Mouse (Mus musculus) brown adipose tissue, adult 24 weeks (tissue): Measurements from ENCODE around the gene Stat1. TPM values are rescaled to one million over a fixed set of nuclear protein-coding genes. Genes with fewer than 3 reads are reported as not detected.

ENCODE experiments used
- H3K27ac ChIP-seq: fragments of 200-500 bp; replicated peaks from 2 replicates; pipeline ENCODE4 v1.5.1; 2012; ENCODE audit warnings: low read depth, mild to moderate bottlenecking, low read length
- H3K4me1 ChIP-seq: fragments of 200-500 bp; 2 replicates; pipeline ENCODE4 v1.6.1; 2012; ENCODE audit warnings: low read length, mixed read lengths; ENCODE audit not compliant: control insufficient read depth, insufficient read depth, insufficient read length
- H3K4me3 ChIP-seq: fragments of 200-500 bp; 2 replicates; pipeline ENCODE4 v1.5.1; 2012; ENCODE audit warnings: low read depth, mild to moderate bottlenecking, low read length, moderate library complexity; ENCODE audit not compliant: insufficient read depth
- polyA plus RNA-seq: library from polyadenylated mRNA; stranded (reverse); fragments of >200 nt; gene quantifications from 2 replicates; pipeline ENCODE4 v1.2.4, GENCODE M21; 2012; ENCODE audit not compliant: missing spikeins, insufficient read depth, insufficient read length

Stat1 gene
- polyA plus RNA-seq, 1 experiment = 49.0 TPM

DNA sequence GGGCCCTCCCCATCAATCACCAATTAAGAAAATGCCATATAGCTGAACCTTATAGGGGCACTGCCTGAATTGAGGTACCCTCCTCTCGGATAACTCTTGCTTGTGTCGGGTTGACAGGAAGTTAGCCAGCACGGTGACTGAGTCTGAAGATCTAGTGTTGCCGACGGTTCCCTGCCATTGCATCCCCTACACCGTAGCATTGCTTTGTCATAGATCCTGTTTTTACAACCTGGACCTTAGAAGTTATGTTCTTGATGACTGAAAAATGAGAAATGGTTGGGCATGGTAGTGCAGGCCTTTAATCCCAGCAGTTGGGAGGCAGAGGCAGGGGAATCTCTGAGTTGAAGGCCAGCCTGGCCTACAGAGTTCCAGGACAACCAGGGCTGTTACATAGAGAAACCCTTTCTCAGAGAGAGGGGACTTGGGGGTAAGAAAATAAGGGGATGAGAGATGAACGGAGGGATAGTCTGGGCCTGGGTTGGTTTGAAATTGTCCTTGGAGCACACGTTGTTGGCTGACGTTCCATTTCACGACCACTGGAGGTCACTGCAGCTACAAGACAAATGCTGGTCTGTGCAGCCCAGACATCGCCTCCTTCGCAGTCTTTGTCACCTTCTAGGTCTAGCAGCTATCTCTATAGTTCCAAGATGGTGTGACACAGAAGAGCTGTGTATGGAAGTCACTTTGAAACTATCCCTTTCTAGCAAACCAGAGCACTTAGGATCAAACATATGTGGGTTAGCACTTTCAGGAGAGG is 27.2 kb downstream of the Stat1 start:
- Histone ChIP-seq H3K4me1 (0 out of 2 replicates have a peak, but pooled peaks cover 2% of the 10 kb centered on the region), H3K4me3 (no peak overlapping the region), H3K27ac (no peak overlapping the region)

DNA sequence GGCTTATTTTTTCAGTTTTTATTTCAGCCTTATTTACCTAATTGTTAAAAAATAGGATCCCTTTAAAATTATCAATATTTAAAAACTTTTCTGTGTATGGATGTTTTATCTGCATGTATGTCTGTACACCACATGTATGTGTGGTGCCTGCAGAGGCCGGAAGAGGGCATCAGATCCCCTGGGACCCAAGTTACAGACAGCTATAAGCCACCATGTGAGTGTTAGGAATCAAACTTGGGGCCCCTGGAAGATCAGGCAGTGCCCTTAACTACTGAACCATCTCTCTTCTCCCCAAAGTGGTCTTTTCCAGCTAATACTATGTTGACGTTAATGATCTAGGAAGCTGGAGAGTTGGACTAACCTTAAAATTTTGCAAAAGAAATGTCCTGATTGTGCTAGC is 28.2 kb downstream of the Stat1 start:
- H3K4me3 ChIP-seq = no peak overlapping the region
- H3K27ac ChIP-seq = no peak overlapping the region
- H3K4me1 ChIP-seq = 0 out of 2 replicates have a peak, but pooled peaks cover 2% of the 10 kb centered on the region

DNA sequence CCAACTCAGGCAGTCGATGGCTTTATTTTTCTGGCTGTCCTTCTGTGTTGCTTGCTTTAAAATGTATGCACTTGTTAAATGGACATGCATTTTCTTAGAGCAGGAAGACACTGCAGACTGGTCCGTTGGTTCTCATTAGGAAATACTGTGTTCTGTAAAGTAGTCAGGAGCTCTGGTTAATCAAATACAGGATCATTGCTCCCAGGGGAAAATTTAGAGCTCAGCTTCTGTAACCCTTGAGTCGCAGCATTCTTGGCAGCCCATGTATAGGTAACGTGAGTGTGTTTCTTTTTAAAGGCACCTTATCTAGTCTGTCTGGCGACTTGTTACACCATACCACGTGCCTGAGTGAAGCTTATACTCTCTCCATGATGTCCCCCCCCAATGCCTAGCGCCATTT is 28.9 kb downstream of the Stat1 start:
- Histone ChIP-seq H3K4me1 (0 out of 2 replicates have a peak, but pooled peaks cover 2% of the 10 kb centered on the region), H3K27ac (no peak overlapping the region), H3K4me3 (no peak overlapping the region)

DNA sequence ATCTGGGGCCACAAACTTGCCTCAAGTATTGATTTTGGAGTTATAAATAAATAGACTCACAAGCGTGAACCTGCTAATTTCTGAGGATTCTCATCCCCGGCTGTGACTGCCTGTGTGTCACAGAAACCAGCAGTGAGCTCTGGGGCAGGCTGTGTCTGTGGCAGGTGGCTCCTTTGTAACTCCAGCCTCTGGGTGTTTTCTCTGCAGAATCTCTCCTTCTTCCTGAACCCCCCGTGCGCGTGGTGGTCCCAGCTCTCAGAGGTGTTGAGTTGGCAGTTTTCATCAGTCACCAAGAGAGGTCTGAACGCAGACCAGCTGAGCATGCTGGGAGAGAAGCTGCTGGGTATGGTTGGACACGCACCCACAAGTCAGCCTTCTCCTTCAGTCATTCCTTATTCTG is 29.5 kb downstream of the Stat1 start:
- H3K4me3 ChIP-seq = no peak overlapping the region
- H3K27ac ChIP-seq = no peak overlapping the region
- H3K4me1 ChIP-seq = 0 out of 2 replicates have a peak, but pooled peaks cover 2% of the 10 kb centered on the region

DNA sequence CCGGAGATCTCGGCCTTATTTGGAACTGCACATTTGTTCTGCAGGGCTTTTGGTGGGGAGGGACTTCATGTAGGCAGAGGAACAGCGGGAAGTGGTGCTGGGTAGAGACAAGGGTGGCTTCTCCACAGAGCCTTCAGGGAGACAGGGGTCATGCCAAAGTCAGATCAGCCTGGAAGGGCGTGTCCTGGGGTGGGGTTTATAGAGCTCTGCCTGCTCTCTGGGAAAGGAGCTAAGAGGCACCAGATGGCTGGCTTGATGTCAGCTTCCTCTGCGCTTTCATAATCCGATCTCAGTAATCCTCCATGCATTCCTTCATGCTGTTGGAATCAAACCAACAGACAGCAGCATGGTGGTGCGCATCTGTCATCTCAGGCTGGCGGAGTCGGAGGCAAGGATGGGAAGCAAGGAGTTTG is 30.7 kb downstream of the Stat1 start:
- Histone ChIP-seq H3K4me3 (no peak overlapping the region), H3K27ac (no peak overlapping the region), H3K4me1 (0 out of 2 replicates have a peak, but pooled peaks cover 2% of the 10 kb centered on the region)

DNA sequence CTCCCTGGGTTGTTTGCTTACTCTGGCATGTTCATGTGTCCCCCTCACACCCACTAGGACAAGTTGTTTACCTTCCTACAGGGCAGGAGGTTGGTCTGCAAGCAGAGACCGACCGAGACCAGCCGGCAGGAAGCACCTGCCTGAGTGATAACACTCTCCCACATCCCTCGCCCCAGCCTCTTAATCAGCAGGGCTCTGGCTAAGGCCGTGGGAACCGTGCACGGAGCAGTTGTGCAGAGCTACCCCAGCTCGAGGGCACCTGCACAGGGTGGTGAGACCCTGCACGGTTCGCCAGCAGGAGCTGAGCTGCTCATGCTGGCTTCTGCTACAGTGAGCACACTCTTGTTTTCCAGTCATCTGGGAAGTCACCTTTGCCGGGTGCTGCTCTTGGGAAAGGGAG is 31.4 kb downstream of the Stat1 start:
- Histone ChIP-seq H3K4me1 (0 out of 2 replicates have a peak, but pooled peaks cover 2% of the 10 kb centered on the region), H3K4me3 (no peak overlapping the region), H3K27ac (no peak overlapping the region)

DNA sequence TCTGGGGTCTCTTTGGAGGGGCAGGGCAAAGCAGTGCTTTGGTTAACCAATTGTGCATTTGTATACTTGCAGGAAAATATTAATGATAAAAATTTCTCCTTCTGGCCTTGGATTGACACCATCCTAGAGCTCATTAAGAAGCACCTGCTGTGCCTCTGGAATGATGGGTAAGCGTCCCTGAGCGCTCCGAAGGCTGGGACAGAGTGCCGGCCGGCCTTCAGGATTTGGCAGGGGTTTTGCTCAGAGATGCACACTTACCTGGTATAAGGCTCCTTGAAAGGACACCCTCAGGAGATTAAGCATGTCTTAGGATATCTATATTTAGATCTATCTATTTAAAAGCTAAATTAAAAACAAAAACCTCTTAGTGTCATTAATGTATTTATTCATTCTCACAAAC is 31.9 kb downstream of the Stat1 start:
- Histone ChIP-seq H3K27ac (no peak overlapping the region), H3K4me1 (0 out of 2 replicates have a peak, but pooled peaks cover 2% of the 10 kb centered on the region), H3K4me3 (no peak overlapping the region)

DNA sequence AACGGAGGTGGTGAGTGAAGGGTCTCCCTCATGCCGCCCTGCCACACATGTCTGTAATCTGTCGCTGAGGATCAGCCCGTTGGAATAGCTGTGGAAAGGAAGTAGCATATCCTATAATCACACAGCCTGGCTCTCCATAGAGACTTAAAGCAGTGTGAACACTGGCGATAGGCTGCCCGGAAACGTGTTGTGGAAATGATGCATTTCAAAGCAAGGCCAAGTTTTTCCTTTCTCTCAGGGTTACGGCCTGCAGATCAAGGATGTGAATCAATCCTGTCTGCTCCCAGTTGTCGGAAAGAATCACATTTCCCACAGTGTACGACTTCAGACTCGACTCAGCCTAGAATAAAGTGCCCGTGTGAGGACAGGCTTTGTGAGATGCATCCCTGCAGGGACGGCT is 33.1 kb downstream of the Stat1 start:
- no peak overlapping the region for H3K4me3 ChIP-seq
- 0 out of 2 replicates have a peak, but pooled peaks cover 2% of the 10 kb centered on the region for H3K4me1 ChIP-seq
- peak overlapping the region; percentile 7; the same call in 1 of the 2 replicates for H3K27ac ChIP-seq

DNA sequence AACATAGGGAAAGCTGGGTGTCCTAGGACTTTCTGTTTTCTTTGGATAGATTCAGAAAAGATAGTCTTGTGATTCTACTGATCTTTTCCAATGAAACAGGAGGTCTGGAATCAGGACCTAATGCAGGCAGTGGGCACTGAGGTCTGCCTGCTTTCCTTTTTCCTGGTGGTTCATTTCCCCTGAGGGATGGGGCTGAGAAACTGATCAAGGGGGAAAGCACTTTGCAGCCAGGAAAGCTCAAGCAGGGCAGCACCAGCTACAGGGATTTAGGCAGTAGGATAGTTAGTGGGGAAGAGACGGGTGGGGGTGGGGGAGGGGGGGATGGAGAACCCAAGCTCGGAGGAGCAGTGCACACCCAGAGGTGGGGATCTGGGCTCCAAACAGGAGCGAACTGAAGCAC is 33.7 kb downstream of the Stat1 start:
- H3K27ac ChIP-seq = no peak overlapping the region
- H3K4me1 ChIP-seq = 0 out of 2 replicates have a peak, but pooled peaks cover 2% of the 10 kb centered on the region
- H3K4me3 ChIP-seq = no peak overlapping the region

DNA sequence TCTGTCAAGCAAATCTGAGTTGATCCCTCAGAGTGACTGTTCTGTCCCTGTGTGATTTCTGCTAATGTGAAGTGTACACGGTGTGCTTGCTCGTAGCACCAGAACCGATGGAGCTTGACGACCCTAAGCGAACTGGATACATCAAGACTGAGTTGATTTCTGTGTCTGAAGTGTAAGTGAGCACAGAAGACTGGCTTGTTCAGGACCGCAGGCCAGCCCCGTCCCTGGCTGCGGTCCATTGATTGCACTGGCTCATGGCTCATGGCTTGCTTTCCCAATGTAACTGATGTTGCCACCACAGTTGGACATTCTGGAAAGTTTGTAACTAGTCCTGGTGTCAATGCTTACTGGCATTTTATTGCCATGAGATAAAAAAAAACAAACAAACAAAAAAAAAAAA is 35.6 kb downstream of the Stat1 start:
- H3K4me3 ChIP-seq = no peak overlapping the region
- H3K4me1 ChIP-seq = peaks cover 6% of the 10 kb centered on the region
- no peak overlapping the region for H3K27ac ChIP-seq

DNA sequence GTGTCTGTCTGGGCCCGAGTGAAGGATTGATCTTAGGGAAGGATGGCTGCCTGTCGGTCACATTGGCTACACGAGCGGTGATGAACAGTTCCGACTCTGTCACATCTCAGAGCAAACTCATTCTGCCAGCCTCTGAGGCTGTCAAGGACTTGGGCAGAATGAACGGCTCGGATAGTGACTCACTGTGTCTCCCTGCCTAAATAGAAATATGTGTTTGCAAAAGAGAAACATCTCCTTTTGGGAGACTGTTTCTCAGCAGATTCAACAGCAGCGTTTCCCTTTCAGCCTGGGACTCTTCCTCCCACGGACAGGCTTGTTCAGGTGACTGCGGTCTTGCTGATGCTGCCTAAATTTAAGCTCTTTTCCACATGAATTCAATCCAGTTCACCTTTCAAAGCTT is 37.1 kb downstream of the Stat1 start:
- Histone ChIP-seq H3K4me1 (peaks cover 4% of the 10 kb centered on the region), H3K4me3 (no peak overlapping the region), H3K27ac (no peak overlapping the region)

DNA sequence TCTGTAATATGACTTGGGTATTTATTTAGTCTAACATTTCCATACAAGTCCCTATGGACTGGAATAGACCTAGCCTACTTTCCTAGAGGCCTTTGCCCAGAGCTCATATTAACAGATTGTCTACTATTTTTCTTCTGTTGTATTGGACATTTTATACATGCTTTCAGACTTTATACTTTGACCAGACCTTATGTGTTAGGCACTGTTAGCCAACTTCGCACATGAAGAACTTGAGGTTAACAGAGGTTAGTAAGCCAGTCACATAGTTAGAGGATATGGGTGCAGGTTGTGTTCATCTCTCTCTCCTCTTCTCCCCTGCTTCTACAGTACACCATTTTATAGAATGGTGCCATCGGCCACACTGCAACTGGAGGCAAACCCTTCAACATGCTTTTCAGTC is 38.8 kb downstream of the Stat1 start:
- peaks cover 4% of the 10 kb centered on the region for H3K4me1 ChIP-seq
- no peak overlapping the region for H3K27ac ChIP-seq
- no peak overlapping the region for H3K4me3 ChIP-seq

DNA sequence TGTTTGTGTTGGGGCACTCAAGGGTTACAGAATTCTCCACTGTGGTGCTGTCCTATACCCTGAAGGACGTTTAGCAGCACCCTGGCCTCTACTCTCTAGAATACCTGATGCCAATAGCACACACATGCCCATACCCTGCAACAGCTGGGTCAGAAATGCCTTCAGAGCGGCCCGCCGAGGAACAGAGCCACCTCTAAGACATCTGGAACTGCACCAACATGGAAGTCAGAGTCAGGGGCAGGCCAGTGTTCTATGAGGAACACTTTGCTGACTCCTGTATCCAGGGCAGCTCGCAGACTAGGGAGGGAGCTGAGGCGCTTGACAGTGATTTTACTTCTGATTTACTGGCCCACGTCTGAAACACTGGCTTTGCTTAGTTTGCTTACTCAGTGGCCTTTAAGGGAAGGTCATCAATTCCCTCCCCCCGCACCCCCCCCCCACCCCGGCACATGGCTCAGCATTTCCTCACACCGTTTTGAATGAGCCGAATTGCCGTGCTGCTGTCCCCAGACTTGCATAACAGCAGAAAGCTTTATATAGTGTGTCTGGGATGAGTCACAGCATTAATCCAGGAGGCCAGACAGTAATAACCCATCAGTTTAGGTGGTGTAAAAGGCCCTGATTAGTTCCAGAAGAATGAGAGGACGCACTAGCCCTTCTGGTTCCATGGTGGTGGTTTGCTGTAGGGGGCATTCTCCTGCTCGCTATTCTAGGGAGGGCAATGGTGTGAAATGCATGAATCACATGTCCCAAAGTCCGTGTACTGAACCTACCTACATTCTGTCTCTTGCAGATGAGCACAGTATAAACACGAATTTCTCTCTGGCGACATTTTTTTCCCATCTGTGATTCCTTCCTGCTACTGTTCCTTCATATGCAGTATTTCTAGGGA is 39.5 kb downstream of the Stat1 start:
- Histone ChIP-seq H3K4me3 (no peak overlapping the region), H3K27ac (no peak overlapping the region), H3K4me1 (peaks cover 4% of the 10 kb centered on the region)

DNA sequence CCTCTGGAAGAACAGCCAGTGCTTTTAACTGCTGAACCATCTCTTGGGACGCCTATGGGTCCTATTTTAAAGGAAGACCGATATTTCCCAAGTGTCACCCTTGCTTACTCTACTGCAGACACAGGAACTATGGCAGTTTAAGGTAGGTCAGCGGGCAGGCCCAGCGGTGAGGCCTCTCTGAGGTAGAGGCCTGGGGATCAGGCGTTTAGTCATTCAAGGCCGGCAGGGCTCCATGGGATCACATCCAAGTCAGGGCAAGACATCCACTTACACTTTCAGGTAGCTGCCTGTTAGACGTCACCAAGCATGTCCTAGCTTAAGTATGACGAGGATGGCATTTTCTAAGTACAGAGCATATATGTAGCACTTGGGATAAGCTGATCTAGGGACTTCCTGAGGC is 41.9 kb downstream of the Stat1 start:
- H3K27ac ChIP-seq = no peak overlapping the region
- no peak overlapping the region for H3K4me3 ChIP-seq

DNA sequence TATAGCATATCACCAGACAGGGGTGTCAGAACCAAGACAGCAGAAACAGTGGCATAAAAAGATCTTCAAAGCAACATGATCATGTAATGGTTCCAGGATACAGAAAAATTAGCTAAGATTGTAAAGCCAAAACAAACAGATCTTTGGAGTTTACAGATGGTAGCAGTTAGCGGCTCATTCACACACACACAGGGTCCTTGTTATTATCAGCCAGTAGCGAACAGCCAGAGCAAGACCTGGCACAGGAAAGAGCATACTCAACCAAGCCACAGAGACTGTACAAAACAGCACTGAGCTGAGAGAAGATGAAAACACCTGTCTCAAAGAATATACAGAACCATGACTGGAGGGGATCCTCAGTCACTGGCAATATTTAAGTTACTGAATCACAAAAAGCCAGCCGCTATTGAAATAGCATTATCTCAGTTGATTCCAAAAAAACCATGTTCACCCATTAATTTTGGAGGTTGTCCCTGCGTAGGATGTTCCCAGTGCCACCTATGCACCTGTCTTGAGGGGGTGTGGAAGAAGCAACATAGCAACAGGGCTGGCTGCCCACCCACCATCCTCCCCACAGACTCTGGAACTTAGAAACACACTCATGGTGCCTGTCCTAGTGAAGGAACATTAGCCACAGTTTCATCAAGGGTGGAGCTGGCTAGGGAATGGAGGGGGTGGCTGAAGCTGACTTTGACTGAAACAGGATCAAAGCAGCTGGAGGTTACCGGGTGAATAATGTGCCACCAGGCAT is 44.6 kb downstream of the Stat1 start:
- no peaks in the 10 kb centered on the region for H3K4me1 ChIP-seq
- H3K4me3 ChIP-seq = no peak overlapping the region
- H3K27ac ChIP-seq = no peak overlapping the region

More for the DNA sequence above, 41.9 kb downstream of the Stat1 start:
- peaks cover 4% of the 10 kb centered on the region for H3K4me1 ChIP-seq
